Mouse (Mus musculus) heart, adult 11 months (tissue): Measurements from ENCODE around the gene Pm20d1.

Experiments
- DNase-seq: peaks from one replicate; pipeline ENCODE4 v3.0.0; 2022

The Pm20d1 gene

DNA sequence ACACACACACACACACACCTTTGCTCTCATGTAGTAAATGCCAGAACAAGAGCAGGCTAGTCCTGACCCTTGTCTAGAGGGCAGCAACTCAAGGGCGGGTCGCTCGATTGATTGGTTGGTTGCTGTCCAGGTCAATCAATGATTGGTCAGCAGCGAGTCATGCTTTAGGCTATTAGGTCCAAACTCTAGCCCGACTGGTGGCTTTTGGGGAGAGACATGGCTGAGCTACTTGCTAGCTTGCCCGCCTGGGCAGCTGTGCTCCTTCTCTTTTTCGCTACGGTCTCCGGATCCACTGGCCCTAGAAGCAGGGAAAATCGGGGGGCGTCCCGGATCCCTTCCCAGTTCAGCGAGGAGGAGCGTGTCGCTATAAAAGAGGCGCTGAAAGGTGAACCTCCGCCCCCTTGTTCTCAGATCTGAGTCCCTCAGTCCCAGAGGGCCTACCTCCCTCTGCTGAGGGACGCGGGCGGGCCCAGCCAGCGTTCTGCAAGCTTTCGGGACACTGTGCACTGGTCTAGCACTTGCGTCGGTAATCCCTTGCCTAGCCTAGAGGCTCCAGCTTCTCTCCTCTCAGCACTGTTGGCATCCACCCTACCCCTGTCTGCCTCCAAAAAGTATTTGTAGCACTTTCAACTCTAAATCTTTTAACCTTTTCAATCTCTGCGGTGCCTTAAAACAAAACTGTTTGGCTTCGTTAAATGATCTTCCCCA lies at the start of gene Pm20d1:
Gene Pm20d1, plus strand, starts transcription at position 180 of the 708 bp plus-strand sequence.
- DNase-seq: peak; percentile 97

DNA sequence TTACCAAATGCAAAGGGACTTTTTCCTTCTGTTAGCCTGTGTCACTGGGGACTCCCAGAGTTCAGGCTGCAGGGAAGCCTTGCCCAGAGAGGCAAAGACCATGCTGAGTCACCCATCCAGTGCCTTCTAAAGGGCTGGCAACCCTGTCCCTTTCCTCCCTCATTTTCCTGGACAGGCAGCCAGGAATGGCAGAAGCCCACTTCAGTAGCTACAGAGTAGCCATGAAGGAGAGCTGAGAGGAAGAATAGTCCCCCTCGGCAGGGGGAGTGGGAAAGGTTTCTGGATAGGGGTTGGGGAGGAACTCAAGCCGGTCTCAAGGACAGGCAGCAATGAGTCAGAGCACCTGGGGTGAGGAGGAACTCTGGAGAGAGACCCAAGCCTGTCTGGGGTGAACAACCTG lies 49.4 kb upstream of the Pm20d1 start:
- DNase-seq: no peak

DNA sequence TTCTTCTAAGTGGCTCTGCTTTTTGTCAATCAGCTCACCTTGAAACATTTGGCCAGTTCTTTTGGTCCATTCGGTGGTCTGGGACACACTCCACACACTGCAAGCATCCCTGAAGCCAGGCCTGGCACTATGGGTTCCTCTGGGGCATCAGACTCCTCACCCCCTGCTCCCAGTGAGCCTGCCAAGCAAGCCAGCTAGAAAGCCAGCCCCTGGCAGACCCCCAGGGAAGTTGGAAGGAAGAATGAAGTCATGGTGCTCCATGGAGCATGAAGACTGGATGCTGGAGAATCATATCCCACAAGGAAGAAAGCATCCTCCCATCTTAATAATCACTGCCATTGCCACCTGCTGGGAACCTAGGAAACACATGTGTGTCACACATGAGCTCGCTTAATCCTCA lies 48.5 kb upstream of the Pm20d1 start:
- no peak for DNase-seq

DNA sequence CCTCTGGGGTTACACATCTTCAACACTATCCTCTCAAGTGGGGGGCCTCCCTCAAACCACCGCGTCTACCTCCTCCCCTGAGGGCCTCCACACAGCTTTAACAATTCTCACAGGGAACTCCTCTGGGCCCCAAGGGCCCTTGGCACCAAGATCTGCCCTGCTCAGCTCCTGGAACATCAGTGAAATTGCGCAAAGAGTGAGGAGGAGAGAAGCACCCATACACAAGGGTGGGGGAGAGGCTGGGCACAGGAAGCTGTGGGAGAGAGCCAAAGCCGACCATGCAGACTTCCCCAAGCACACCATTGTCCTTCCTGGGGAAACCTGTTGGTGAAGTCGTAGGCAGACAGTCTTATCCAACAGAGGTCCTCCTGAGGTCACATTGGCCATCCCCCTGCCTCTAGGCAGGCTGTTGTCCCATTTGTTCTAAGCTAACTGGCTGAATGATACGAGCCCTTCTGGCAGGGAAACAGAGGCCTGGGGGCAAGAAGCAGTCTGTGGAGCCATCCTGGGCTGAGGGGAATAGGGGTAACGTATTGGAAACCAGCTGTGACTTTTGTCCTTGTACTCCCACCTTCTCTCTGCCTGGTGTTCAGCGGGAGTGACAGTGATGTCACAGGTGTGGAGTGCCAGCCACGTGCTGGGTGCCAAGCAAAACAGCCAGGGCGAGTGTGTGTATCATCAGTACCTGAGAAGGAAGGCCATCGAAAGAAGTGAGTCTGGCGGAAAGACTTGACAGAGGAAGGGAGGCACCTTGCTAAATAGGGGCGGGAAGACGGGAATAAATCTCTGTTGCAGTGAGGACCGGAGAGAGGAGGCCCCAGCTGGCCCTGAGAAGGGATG lies 47.3 kb upstream of the Pm20d1 start:
- DNase-seq: no peak

DNA sequence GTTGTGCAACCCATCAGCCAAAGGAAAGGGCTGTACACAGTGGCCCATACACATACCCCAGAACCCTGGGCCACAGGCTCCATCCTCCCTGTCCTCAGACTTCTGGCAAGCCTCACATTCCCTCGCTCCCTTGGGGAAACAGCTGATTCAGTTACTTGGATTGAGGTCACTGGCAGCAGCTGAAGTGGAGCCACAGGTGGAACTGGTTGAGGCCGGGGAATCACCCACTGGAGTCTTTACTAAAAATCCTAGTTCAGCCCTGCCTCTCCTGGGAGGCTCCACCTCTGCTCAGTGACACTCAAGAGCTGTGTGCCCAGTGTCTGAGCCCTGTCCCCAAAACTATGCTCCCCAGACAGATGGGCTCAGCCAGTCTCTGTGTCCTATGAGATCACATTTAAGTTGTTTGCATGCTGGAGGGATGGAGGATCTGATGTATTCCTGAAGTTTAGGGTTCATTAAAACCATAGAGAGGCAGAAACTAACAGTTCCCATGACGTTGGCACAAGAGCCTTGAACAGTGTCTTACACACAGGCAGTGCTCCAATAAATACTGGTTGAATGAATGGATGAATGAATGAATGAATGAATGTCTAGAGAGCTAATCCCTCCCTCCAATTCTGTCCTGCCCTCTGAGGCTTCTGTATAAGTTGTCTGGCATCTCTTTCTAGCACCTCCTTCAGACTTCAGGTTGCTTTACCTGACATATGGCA lies 45.8 kb upstream of the Pm20d1 start:
- DNase-seq: peak; percentile 94

DNA sequence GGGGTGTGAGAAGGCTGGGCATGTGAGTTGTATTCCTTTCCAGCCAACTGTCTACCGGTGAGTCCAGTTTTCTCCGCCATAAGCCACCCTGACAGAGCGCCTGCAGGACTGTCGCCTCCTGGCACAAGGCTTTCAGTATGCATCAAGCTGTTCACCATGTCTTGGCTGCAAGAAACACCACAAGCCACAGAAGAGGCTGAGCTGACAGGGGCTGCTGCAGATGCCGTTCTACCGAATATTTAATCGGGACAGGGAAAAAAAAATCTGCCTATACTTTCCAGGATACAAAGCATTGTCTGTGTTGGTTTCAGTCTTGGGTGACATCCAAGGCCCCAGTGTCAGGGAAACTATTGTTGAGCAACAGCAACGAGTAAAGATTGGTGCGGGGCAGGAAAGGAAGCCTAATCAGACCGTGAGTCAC lies 45.3 kb upstream of the Pm20d1 start:
- DNase-seq: no peak

DNA sequence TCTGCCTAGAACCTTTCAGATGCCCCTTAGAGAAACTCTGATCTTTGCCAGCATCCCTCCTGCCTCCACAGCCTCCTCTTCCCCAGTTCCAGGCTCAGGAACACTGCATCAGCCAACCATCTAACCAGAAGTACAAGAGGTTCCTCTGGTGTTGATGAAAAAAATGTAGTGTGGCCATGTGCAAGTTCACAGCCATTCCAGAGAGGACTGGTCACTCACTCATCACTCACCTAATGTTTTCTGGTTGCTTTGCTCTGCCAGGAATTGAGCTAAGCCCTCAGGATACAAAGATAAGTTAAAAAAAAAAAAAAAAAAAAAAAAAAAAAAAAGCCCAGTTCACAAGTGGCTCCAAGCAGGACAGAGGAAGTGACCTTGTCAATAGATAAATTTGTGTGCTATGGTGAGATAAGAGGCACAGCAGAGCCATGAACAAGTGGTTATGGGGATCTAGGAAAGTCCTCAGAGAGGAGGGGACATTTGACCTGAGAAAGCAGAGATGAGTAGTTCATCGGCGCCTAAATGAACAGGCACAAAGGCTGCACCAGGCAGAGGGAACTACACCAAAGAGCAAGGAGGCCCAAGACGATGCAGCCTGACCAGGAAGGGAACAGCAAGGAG lies 42.9 kb upstream of the Pm20d1 start:
- DNase-seq: no peak

DNA sequence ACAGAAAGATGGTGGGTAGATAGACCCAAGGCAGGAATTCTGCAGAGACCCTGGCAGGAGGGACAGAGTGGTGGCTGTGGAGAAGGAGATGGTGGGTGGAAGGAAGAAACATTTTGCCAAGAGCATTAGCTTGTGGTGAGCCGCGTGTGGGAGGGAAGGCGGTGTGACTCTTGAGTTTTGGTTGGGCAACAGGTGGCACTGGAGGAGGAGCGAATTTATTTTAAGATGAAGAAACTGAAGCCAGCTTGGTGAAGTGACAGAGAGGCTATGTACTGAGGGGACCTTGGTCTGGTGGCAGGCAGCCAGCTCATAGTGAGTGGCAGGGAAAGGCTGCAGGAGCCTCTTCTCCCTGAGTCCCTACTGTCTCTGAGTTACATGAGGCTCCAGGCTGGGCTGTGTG lies 42.3 kb upstream of the Pm20d1 start:
- peak; percentile 96 for DNase-seq

DNA sequence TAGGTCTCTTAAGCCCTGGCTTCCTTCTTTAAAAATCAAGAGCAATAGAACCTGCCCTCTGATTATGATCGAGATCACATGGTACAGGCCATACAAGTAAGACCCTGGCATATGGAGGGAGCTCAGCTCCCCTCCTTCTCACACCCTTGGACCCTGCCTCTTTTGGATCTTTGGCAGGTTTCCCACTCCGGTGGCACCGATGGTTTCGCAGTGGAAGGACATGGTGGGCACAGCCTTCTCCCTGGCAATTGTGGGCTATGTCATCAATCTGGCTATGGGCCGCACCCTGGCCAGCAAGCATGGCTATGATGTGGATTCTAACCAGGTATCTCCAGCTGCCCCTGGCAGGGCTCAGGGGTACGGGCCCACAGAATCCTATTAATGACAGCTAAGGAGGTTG lies 40.0 kb upstream of the Pm20d1 start:
- peak; percentile 64 for DNase-seq

DNA sequence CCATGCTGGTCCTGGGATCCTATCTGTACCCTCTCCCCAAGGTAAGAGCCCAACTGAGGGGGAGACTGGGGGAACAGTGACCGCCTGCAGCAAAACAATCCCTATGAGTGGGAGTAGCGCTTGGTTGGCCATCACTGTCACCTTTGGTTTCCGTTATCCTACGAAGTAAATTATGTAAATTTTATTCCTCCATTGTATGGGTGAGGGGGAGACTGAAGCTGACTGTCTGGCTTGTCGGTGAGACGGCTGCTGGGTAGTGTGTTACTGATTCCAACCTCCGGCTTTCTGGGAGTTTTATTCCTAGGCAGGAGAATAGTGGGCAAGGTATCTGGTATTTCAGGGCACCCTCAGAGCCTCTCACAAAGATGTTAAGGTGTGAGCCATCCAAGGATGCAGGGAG lies 38.4 kb upstream of the Pm20d1 start:
- peak; percentile 65 for DNase-seq

DNA sequence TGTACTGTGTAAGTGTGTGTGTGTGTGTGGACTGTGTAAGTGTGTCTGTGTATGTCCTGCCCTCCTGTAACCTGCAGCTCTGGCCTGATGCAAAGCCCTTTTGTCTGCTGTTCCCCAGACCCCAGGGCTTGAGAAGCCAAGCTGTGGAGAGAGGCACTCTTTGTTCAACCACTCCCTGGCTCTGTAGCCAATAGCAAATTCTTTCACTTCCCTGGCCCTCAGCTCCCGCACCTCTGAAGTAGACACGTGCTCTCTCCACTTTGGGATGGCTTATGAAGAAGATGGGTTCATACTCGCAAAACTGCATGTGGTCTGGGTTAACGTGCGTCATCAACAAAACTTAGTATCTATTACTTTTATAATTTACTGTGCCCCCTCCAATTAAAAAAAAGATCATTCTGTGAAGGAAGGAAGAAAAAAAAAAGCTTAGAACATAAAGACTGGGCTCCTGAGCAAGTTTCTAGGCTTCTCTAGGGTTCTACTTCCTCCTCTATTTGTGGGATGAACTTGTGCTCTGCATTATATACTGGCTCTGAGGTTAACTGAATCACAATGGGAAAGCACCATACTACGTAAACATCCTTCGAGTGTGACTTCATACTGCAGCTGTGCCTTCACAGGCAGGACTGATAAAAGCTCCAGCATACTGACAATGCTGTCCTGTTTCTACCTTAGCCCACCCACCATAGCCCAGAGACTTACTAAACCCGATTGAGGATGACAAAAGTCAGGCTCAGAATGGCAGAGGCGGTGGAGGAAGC lies 37.3 kb upstream of the Pm20d1 start:
- peak; percentile 77 for DNase-seq

DNA sequence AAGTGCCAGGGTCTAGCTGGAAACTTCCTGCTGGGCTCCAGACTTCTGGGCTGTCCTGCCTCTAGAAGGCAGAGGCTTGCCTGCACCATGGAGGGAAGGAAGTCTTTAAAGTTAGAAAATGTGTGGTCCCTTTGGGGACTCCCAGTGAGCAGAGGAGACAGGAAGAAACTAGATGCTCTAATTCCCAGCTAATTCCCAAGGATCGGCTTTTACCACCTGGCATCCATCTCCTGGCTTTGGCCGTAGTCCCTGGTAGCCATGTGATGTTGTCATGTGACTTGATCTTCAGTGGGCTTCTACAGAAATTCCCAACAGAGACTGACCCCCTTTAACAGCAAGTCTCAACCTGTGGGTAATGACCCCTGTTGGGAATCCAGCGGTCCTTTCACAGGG lies 36.8 kb upstream of the Pm20d1 start:
- peak; percentile 79 for DNase-seq

DNA sequence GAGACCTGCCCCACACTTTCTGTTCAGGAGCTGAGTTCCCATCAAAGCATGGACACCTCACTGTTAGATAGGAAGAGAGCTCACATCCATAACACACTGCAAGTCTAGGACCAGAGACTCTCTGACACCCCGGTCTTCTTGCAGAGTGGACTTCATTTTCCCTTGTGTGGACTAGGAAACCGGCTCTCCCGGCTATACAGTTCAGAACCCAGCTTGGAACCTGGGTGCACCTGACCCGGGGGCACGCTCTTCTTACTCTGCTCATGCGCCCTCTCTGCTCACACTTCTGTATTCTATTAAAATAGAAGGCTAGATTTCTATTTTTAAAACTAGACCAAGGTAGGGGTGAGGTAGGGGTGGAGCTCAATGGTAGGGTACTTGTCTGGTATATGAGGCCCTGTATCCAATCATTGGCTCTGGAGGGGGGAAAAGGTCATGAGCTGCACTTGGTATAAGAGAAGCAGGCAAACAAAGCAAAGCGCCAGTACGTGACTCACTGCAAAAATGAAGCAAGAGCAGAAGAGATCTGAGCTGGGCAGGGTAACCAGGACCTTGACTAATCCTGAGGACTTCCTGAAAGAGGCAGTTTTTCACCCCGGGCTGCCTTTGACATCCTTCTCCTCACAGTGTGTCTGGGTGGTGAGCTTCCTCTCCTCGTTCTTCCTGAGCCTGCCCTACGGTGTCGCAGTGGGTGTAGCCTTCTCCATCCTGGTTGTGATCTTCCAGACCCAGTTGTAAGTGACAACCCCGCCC lies 35.9 kb upstream of the Pm20d1 start:
- DNase-seq: peak; percentile 84

DNA sequence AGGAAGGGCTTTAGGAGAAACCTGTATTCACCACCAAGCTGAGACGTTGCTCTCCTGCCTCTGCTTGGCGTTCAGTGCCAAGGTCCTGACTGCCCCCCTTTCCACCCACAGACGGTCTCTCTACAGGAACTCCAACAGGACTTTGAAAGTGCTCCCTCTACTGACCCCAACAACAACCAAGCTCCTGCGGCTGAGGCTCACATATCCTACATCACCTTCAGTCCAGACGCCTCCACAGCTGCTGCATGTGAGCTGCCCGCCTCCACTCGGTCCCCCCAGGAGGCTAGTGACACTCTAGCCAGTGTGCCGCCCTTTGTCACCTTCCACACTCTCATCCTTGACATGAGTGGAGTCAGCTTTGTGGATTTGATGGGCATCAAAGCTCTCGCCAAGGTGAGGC lies 33.5 kb upstream of the Pm20d1 start:
- peak; percentile 78 for DNase-seq

DNA sequence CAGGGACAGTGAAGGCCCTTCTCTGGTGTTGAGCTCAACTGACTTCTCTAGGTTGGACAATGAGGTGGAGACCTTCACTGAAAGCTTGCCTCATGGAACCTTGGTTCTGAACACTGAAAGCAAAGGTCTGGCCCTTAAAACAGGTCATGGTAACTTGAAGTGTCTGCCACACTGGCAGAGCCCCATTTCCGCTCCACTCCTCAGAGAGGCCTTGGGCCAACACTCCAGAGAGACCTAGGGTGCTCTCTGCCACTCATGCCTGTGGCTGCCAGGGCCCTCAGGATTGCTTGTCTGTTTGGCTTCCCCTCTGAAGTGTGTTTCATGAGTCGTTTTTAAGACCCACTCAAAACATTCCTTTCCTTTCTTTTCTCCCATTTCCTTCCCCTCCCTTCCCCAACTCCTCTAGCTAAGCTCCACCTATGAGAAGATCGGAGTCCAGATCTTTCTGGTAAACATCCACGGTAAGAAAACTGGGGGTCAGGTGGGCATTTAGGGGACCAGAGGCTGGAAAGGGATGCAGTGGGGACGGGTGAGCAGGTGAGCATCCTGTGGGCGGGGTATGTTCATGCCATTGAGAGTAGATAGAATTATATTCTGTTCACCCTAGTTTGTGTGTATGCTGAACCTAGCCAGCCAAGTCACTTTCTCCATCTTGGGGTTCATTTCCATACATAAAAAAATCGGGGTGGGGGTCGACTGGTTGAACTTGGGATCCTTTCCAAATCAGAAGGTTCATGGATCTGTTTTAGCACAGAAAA lies 32.4 kb upstream of the Pm20d1 start:
- DNase-seq: peak; percentile 85

DNA sequence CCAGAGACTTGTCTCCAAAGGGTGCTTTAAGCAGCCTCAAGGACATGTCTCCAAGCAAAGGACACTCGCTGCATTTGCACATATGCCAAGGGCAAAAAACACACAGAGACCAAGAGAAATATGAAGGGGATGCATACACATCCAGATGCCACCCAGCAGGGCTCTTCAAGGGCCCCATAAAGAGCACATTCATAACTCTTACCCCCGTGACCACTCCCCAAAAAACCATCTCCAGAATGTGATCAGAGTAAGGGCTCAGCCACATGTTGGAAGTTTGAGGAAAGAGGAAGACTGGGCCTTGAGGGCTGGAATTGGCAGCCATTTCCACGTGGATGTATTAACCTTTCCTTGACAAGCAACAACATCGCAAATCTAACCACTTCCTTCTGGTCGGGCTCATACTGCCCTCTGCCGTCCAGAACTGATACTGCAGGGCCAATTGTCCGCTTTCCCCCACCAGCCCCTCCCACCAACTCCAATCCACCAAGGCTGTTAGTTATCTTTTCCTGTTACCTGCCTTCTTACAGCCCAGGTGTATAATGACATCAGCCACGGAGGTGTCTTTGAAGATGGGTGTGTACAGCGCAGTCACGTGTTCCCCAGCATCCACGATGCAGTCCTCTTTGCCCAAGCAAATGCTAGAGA lies 31.7 kb upstream of the Pm20d1 start:
- DNase-seq: peak; percentile 93

DNA sequence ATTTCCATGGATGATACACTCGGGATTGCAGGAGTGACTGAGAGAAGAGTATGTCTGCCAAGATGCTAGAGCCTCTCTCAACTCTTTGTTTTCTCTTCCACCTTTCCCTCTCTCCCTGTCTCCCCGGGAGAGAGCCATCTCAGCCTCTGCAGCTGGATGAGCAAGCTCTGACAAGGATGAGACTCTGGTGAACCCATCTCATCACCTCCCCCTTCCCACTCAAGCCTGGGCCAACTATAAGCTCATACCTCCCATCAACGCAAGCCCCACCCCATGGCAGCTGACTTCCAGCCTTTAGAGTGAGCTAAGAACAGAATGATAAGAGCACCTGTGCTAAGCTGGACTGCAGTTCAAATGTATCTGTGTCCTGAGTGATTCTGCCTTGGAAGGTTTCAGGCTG lies 27.9 kb upstream of the Pm20d1 start:
- peak; percentile 81 for DNase-seq

DNA sequence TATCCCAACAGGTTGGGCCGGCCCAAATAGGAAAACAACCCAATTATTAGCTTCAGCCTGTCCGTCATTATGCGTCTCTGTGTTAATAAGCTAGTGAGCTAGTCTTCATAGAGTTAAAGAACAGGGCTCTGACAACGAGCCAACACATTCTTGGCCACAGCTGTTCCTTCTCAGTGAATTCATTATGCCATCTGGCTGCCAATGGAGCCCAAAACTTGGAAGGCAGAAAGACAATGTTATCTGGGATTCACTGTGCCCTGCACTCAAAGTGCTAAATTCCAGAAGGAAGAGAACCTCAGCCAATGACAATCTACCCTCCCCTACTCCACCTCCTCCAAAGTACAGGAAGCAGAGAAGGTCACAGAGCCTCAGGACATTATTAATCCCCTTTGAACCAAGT lies 26.5 kb upstream of the Pm20d1 start:
- DNase-seq: peak; percentile 96

DNA sequence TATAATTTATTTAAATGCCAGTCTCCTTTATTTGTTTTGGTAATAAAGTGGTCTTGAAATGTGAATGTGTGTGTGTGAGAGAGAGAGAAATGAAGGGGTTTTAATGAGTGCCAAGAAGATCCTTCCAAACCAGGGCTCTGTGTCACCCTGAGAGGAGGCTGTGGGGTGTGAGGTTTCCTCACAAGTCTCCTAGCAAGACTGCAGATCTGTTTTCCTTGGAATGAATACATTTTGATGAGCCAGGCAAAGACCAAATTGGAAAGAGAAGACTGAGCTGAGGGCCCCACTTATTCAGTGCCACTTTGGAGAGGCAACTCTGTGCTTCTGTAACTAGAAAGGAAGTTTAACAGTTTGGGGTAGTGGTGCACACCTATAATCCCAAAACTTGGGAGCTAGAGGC lies 25.7 kb upstream of the Pm20d1 start:
- peak; percentile 67 for DNase-seq

DNA sequence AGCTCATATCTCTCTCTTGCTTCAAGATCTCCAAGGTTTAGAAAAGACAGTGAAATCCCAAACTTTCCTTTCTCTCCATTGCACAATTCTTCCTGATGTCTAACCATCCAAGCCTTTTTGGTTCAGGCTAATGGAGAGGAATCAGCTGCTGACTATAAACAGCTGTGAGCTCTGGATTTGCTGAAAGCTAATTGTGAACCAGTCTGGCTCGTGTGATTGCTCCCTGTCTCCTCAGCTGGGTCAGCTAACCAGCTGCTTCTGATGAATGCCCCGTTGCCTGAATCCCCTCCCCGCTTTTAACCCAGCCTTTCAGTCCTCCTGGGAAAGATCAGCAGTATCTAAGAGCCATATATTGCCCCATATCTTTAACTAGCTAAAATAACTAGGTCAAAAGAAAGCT lies 2.6 kb upstream of the Pm20d1 start:
- DNase-seq: peak; percentile 90
